Mouse (Mus musculus) erythroblast, embryonic 14.5 days (primary cell): ENCODE measurements around the gene Fbxw11. TPM values are rescaled to one million over a fixed set of nuclear protein-coding genes. Genes with fewer than 3 reads are reported as not detected.
A peak's percentile ranks its signal among the peaks of the same experiment; 100 is the strongest.

Experiments
- H3K27me3 ChIP-seq: 2 replicates; pipeline ENCODE4 v1.6.1; 2012; ENCODE audit warnings: inconsistent platforms; ENCODE audit not compliant: control insufficient read depth
- H3K36me3 ChIP-seq: 2 replicates; pipeline ENCODE4 v1.6.1; 2012; ENCODE audit warnings: mild to moderate bottlenecking, inconsistent platforms; ENCODE audit not compliant: control insufficient read depth
- H3K4me1 ChIP-seq: 2 replicates; pipeline ENCODE4 v1.6.1; 2012; ENCODE audit warnings: inconsistent platforms; ENCODE audit not compliant: control insufficient read depth
- H3K4me3 ChIP-seq: replicated peaks from 2 replicates; pipeline ENCODE3; 2012; ENCODE audit warnings: moderate library complexity, mild to moderate bottlenecking, inconsistent platforms
- H3K9me3 ChIP-seq: 2 replicates; pipeline ENCODE4 v1.6.1; 2012; ENCODE audit warnings: low read length, inconsistent platforms, mixed read lengths; ENCODE audit not compliant: control insufficient read depth
- GATA1 ChIP-seq: IDR thresholded peaks from 2 replicates; pipeline ENCODE4 v1.6.1; 2012; ENCODE audit warnings: low read length, inconsistent platforms, mixed read lengths
- TAL1 ChIP-seq: IDR thresholded peaks from 3 replicates; pipeline ENCODE4 v1.6.1; 2012; ENCODE audit warnings: low read length, inconsistent platforms, mixed read lengths
- polyA plus RNA-seq: library from polyadenylated mRNA; stranded (reverse); fragments of >175 nt; gene quantifications from 2 replicates; pipeline ENCODE4 v1.2.3, GENCODE M21; 2012

Gene Fbxw11
- polyA plus RNA-seq = 0.28 and 0.35 TPM in 2 replicates

DNA sequence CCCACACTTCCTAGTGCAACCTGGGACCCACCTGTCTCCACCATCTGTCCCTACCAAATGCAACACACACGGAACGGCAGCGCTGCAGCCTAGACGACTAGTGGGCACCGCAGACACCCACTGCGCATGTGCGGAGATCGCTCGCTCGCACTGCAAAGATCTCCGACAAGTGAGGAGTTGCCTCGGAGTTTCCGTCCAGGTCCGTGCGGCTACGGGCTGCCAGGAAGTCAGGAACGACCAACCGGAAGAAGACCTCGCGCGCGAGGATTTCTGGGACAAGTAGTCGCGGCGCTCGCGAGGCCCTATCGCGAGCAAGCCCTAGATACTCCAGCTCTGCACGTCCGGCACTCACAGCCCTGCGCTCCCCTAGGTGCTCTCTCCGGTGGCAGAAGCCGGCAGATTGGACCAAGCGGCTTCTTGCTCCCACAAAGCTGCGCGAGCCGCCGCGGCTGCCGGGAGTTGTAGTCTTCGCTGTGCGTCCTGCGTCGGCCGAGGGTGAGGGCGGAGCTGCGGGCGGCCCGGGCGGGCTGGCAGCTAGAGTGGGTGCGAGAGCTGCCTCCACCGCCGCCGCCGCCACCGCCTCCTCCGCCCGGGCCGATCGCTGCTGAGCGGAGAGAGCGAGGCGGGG is at the start of gene Fbxw11:
Fbxw11 (plus strand) TSS at position 476 of the 628 bp plus-strand sequence.
- Histone ChIP-seq H3K4me1 (peaks cover 43% of the 10 kb centered on the region), H3K36me3 (no peaks in the 10 kb centered on the region; the same call in none of the 2 replicates), H3K27me3 (no peaks in the 10 kb centered on the region), H3K9me3 (no peaks in the 10 kb centered on the region), H3K4me3 (peak within 1 kb of the TSS; percentile 95)
- no peak for TF ChIP-seq TAL1
- peak; percentile 40; the same call in 1 of the 2 replicates for TF ChIP-seq GATA1

DNA sequence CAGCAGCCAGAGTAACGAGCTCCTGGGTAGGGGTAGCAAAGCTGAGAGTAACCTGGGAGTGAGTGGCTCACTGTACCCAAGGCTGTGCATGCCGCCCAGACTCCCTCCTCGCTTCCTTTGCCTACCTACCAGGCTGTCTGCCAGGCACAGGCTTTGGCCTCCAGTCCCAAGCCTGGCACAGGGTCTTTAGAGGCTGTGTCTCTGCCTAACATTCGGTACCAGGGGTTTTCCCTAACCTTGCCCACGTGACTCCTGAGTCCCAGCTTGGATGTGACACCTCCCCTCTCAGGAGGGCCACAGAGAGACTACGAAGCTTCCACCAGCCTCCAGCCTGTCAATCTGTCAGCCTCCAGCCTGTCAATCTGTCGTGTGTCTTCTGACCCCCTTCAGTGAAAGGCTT is 49.4 kb upstream of the Fbxw11 start:
- Histone ChIP-seq H3K4me3 (no peak overlapping the region), H3K4me1 (peaks cover 9% of the 10 kb centered on the region), H3K9me3 (peaks cover 6% of the 10 kb centered on the region; the same call in 1 of the 2 replicates), H3K27me3 (no peaks in the 10 kb centered on the region), H3K36me3 (peaks cover 86% of the 10 kb centered on the region)
- TF ChIP-seq GATA1 (no peak), TAL1 (no peak)

DNA sequence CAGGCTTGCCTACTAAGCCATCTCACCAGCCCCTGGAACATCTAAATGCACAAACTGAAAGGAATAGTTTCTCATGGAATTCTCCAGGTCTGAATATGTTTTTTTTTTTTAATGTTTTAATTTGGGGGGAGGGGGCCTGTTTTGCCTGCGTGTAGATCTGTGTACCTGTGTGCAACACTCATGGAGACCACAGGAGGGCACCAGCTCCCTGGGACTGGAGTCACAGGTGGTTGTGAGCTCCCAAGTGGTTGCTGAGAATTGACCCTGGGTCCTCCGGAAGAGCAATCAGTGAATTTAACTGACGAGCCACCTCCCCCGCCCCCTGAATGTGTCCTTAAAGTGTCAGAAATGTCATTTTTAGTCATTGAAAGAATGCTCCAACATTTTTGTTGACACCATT is 48.4 kb upstream of the Fbxw11 start:
- Histone ChIP-seq H3K27me3 (no peaks in the 10 kb centered on the region), H3K4me1 (peaks cover 9% of the 10 kb centered on the region), H3K36me3 (peaks cover 86% of the 10 kb centered on the region), H3K4me3 (no peak overlapping the region), H3K9me3 (peaks cover 6% of the 10 kb centered on the region; the same call in 1 of the 2 replicates)
- TF ChIP-seq GATA1 (no peak), TAL1 (no peak)

DNA sequence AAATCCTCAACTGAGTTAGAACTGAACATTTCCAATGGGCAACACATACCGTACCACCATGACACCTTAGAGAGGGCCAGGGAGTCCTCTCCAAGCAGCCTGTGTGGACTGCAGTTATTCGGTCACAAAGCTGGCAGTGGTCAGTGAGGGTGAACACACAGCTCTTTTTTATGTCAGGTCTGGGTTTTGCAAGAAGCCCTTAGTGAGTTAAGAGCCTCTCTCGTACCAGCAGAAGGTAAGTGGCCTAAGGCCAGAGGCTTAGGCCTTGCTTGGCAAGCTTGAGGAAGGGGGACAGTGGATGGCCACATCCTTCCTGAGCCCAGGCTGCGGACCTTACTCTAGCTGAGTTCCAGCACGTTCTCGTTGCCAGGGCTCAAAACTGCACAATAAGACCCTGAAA is 42.2 kb upstream of the Fbxw11 start:
- TF ChIP-seq TAL1 = no peak
- no peak for TF ChIP-seq GATA1
- H3K9me3 ChIP-seq = peaks cover 22% of the 10 kb centered on the region
- peaks cover 12% of the 10 kb centered on the region for H3K4me1 ChIP-seq
- peaks cover 78% of the 10 kb centered on the region for H3K36me3 ChIP-seq
- no peaks in the 10 kb centered on the region for H3K27me3 ChIP-seq
- no peak overlapping the region for H3K4me3 ChIP-seq

DNA sequence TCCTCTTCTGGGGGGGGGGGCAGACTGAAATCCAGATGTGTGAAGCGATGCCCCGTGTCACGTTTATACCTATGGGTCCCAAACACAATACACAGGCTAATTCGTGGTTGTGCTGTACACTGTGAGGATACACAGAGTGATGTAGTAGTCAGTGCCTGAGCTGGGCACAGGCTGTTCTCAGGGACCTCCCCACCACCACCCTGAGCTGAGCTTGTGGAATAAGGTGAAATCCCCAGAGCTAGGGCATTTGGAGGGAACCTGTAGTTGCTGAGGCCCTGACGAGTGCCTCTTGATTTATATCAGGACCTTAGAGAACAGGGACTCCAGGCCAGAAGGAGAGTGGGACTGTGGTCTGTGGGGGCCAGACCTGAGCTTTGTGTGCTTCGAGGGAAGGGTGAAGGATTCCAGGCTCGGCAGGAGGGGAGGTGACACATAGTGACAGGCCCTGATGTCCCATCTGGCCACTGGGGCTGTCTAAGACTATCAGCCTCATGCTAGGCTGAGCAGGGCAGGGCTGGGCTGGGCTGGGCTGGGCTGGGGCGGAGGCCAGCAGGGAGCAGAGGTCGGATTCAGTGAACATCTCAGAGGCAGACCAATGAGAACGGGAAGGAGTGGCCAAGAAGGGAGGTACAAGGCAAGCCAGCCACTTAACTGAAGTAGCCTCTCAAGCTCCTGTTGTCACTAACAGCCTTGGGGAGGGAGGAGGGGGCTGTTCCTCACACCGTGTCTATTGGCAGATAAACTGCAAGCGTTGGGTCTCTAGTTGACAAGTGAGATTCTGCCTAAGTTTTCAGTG is 40.8 kb upstream of the Fbxw11 start:
- H3K4me3 ChIP-seq = no peak overlapping the region
- H3K9me3 ChIP-seq = peaks cover 20% of the 10 kb centered on the region
- H3K4me1 ChIP-seq = peaks cover 12% of the 10 kb centered on the region
- peaks cover 72% of the 10 kb centered on the region for H3K36me3 ChIP-seq
- H3K27me3 ChIP-seq = no peaks in the 10 kb centered on the region
- no peak for TF ChIP-seq TAL1
- TF ChIP-seq GATA1 = no peak

DNA sequence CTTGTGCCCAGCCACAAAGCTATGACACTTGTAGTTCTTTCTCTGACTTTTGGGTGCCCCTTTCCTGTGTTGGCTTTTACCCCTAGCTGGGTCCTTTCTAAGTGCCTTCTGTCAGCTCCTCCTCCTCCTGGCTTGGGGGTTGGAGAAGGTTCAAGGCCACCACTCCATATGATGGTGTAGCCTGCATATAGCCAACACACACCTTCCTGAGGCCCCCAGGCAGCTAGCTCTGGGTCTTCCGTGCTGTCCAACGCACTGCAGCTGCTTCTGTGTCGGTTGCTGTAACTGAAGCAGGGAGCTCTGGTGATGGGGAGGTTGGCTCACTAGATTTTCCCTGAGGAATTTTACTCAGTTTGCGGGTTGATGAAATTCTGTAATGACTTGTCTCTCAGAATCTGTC is 37.9 kb upstream of the Fbxw11 start:
- TF ChIP-seq TAL1 (no peak), GATA1 (no peak)
- no peaks in the 10 kb centered on the region for H3K27me3 ChIP-seq
- H3K36me3 ChIP-seq = peaks cover 58% of the 10 kb centered on the region
- peaks cover 20% of the 10 kb centered on the region for H3K9me3 ChIP-seq
- no peak overlapping the region for H3K4me3 ChIP-seq
- peaks cover 12% of the 10 kb centered on the region for H3K4me1 ChIP-seq

DNA sequence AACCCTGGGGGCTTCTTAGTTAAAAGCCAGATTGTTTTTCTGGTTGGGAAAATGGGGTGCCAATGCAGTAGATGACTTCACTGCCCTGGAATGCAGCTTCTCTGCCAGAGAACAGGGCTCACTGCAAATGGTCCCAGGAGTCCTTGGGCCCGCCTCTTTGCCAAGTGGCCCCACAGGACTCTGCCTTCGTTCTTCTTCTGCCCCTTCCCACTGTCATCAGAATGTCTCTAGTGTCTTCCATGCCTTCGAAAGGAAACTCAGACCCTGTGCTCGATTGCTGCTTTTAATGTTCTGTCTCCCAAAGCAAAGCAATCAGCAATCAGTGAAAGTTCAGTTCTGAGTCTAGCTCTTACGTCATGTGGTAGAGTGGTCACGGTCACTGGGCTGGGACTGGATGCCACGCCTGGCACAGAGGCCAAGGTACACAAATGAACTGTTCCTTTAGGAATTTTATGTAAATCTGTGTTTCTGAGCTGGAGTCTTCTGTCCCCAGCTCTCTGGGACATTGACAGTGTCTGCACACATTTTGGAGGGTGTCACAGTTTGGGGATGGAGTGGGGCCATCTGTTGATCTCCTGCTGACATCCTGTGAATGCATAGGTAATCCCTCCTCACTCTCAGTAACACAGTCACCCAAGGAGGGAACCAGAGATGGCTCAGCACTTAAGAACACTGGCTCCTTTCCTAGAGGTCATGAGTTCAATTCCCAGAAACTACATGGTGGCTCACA is 37.2 kb upstream of the Fbxw11 start:
- no peaks in the 10 kb centered on the region for H3K27me3 ChIP-seq
- H3K9me3 ChIP-seq = peaks cover 19% of the 10 kb centered on the region

DNA sequence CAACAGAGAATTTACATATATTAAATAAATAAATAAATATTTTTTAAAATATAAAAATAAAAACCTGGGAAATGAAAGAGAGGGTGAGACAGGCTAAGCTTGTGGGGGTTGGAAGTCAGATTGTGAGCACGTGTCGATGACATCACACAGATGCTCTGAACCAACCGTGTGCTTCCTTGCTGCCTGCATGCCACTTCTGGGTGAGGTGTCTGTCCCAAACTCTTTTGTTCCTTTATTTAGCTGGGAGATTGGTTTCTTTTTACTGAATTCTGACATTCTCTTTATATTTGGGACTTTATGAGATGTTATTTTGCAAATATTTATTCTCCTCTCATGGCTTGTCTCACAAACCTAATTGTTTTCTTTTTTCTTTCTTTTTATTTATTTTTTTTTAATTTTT is 36.6 kb upstream of the Fbxw11 start:
- TF ChIP-seq GATA1 (no peak), TAL1 (no peak)

More for the DNA sequence above, 37.2 kb upstream of the Fbxw11 start:
- Histone ChIP-seq H3K4me1 (peaks cover 12% of the 10 kb centered on the region), H3K36me3 (peaks cover 55% of the 10 kb centered on the region), H3K4me3 (no peak overlapping the region)
- no peak for TF ChIP-seq GATA1
- TF ChIP-seq TAL1 = no peak

DNA sequence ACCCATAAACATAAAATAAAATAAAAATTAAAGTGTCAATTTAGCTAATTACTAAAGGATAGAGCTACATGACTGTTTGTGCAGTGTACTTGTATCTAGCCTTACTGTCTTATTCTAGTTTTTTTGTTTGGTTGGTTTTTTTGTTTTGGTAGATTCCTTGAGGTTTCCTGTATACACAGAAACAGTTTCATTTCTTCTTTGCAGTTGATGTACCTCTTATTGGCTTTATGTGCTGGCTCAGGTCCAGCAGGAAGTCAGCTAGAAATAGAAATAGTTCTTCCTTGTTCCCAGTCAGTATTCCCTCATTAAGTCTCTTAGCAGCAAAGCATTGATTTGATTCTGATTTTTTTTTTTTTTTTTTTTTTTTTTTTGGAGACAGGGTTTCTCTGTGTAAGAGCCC is 35.2 kb upstream of the Fbxw11 start:
- H3K9me3 ChIP-seq = no peaks in the 10 kb centered on the region
- H3K27me3 ChIP-seq = no peaks in the 10 kb centered on the region
- no peaks in the 10 kb centered on the region for H3K4me1 ChIP-seq
- TF ChIP-seq TAL1 (no peak), GATA1 (no peak)
- H3K4me3 ChIP-seq = no peak overlapping the region
- H3K36me3 ChIP-seq = peaks cover 58% of the 10 kb centered on the region

More for the DNA sequence above, 36.6 kb upstream of the Fbxw11 start:
- Histone ChIP-seq H3K4me3 (no peak overlapping the region), H3K27me3 (no peaks in the 10 kb centered on the region), H3K4me1 (peaks cover 11% of the 10 kb centered on the region), H3K36me3 (peaks cover 55% of the 10 kb centered on the region), H3K9me3 (peaks cover 14% of the 10 kb centered on the region)
